Mouse (Mus musculus) kidney, adult 8-10 months (tissue): Measurements from ENCODE around the gene Gm14137.

Experiments used
- DNase-seq, 2 experiments: peaks; one replicate each; pipeline ENCODE4 v3.0.0; 2022

Gm14137 gene

GRCm38 (mm10) chr2:119172862-119173576 is 1.3 kb upstream of the Gm14137 start:
- DNase-seq: peak; percentile 63 to 68

GRCm38 (mm10) chr2:119174866-119175265 is 557 bp downstream of the Gm14137 start:
- no peak for DNase-seq

- peak; percentile 14 to 29 for DNase-seq
Measured at GRCm38 (mm10) chr2:119175614-119176013, 1.3 kb downstream of the Gm14137 start.

GRCm38 (mm10) chr2:119176761-119177160 is 2.5 kb downstream of the Gm14137 start:
- peak; percentile 31 to 46 for DNase-seq

- DNase-seq: no peak
Measured at GRCm38 (mm10) chr2:119177384-119177939, 3.2 kb downstream of the Gm14137 start.

- DNase-seq: no peak
Measured at GRCm38 (mm10) chr2:119182914-119183313, 8.6 kb downstream of the Gm14137 start.

- DNase-seq: peak; percentile 63 to 87
Measured at GRCm38 (mm10) chr2:119189029-119189710, 14.9 kb downstream of the Gm14137 start.

GRCm38 (mm10) chr2:119190969-119191368 is 16.7 kb downstream of the Gm14137 start:
- no peak for DNase-seq

- DNase-seq: no peak
Measured at GRCm38 (mm10) chr2:119194140-119194539, 19.8 kb downstream of the Gm14137 start.

GRCm38 (mm10) chr2:119196316-119197108 is 22.2 kb downstream of the Gm14137 start:
- DNase-seq: no peak

GRCm38 (mm10) chr2:119197493-119197892 is 23.2 kb downstream of the Gm14137 start:
- DNase-seq: no peak

- no peak for DNase-seq
Measured at GRCm38 (mm10) chr2:119198049-119198448, 23.7 kb downstream of the Gm14137 start.

GRCm38 (mm10) chr2:119198934-119199333 is 24.6 kb downstream of the Gm14137 start:
- DNase-seq: no peak

- peak in 1 of 2 experiments; percentile 16 for DNase-seq
Measured at GRCm38 (mm10) chr2:119202914-119203453, 28.7 kb downstream of the Gm14137 start.

GRCm38 (mm10) chr2:119203871-119204460 is 29.7 kb downstream of the Gm14137 start:
- peak in 1 of 2 experiments; percentile 25 for DNase-seq

GRCm38 (mm10) chr2:119207961-119208343 is 33.6 kb downstream of the Gm14137 start:
- no peak for DNase-seq

GRCm38 (mm10) chr2:119208344-119209175 is 34.3 kb downstream of the Gm14137 start, which contains the start of the genes Zfyve19 and Dnajc17:
Gene Zfyve19 (plus strand): TSS chr2:119208617.
Gene Dnajc17 (minus strand): TSS chr2:119208795.
- DNase-seq: peak; percentile 96

- no peak for DNase-seq
Measured at GRCm38 (mm10) chr2:119209176-119209507, 34.8 kb downstream of the Gm14137 start.
